Mouse (Mus musculus) stomach, postnatal 0 days (tissue): Measurements from ENCODE around the gene Cfap52. TPM values are rescaled to one million over a fixed set of nuclear protein-coding genes. Genes with fewer than 3 reads are reported as not detected.

Experiments
- ATAC-seq: fragments of 200-750 bp; cut with Nextera tagmentation; 2 replicates; pipeline ENCODE4 v1.8.0; 2017; ENCODE audit not compliant: low FRiP score, low TSS enrichment
- DNase-seq: peaks from one replicate; pipeline ENCODE4 v3.0.0-alpha.2; 2016; ENCODE audit warnings: low spot score
- H3K27ac ChIP-seq: fragments of 300-500 bp; sonication (generic); replicated peaks from 2 replicates; pipeline ENCODE4 v1.5.1; 2014; ENCODE audit warnings: mild to moderate bottlenecking, control low read depth
- H3K27me3 ChIP-seq: fragments of 300-500 bp; sonication (generic); 2 replicates; pipeline ENCODE4 v1.6.1; 2014; ENCODE audit warnings: low read length; ENCODE audit not compliant: control insufficient read depth, insufficient read depth
- H3K36me3 ChIP-seq: fragments of 300-500 bp; sonication (generic); 2 replicates; pipeline ENCODE4 v1.6.1; 2014; ENCODE audit warnings: low read length, mixed read lengths; ENCODE audit not compliant: control insufficient read depth, insufficient read depth
- H3K4me1 ChIP-seq: fragments of 300-500 bp; sonication (generic); replicated peaks from 2 replicates; pipeline ENCODE4 v1.6.1; 2014; ENCODE audit warnings: antibody characterized with exemption; ENCODE audit not compliant: control insufficient read depth, insufficient read depth
- H3K4me2 ChIP-seq: fragments of 300-500 bp; sonication (generic); replicated peaks from 2 replicates; pipeline ENCODE4 v1.6.1; 2014; ENCODE audit warnings: low read depth, mild to moderate bottlenecking, control low read depth, moderate library complexity
- H3K4me3 ChIP-seq: fragments of 300-500 bp; sonication (generic); 2 replicates; pipeline ENCODE4 v1.5.1; 2014; ENCODE audit warnings: low read depth, low read length, control low read depth
- H3K9ac ChIP-seq: fragments of 300-500 bp; sonication (generic); 2 replicates; pipeline ENCODE4 v1.6.1; 2014; ENCODE audit warnings: mild to moderate bottlenecking, low read length, control low read depth, mixed read lengths
- H3K9me3 ChIP-seq: fragments of 300-500 bp; sonication (generic); 2 replicates; pipeline ENCODE4 v1.6.1; 2016; ENCODE audit warnings: low read length; ENCODE audit not compliant: control insufficient read depth
- CTCF ChIP-seq: IDR thresholded peaks from 2 replicates; pipeline ENCODE4 v1.5.1; 2016; ENCODE audit warnings: antibody characterized with exemption, low read depth, mild to moderate bottlenecking, moderate library complexity
- EP300 ChIP-seq: optimal IDR thresholded peaks from 2 replicates; pipeline ENCODE3; 2016; ENCODE audit warnings: antibody characterized with exemption
- WGBS: fragments of 180-500 bp; shearing (Covaris S2); extraction: QIAGEN DNeasy Blood & Tissue Kit; methylation state at CpG from one replicate; pipeline ENCODE4 v1.1.7; 2014; 5-methylcytosine and 5-hydroxymethylcytosine counted together
- polyA plus RNA-seq: library from polyadenylated mRNA; unstranded; fragments of >200 nt; fragmentation: Nextera tagmentation; extraction: Ambion mirVana; gene quantifications from 2 replicates; pipeline ENCODE4 v1.2.1, GENCODE M21; 2015

The Cfap52 gene
- polyA plus RNA-seq, 1 experiment from 2014 or later = 0.35 TPM

- WGBS = 78% methylated on average over 5 of the region's 5 CpGs
- no peak for DNase-seq
- Histone ChIP-seq H3K4me3 (no peak overlapping the region), H3K36me3 (no peaks in the 10 kb centered on the region), H3K27me3 (no peaks in the 10 kb centered on the region), H3K9me3 (no peaks in the 10 kb centered on the region), H3K4me2 (no peak overlapping the region), H3K27ac (no peak overlapping the region), H3K9ac (no peak overlapping the region), H3K4me1 (no peaks in the 10 kb centered on the region)
- no peak for ATAC-seq
- TF ChIP-seq EP300 = no peak
- TF ChIP-seq CTCF = no peak
Measured at GRCm38 (mm10) chr11:67953604-67954003, 11.8 kb downstream of the Cfap52 start.

GRCm38 (mm10) chr11:67949475-67949874 is 16.0 kb downstream of the Cfap52 start:
- no peaks in the 10 kb centered on the region for H3K4me1 ChIP-seq
- no peak overlapping the region for H3K9ac ChIP-seq
- no peak for ATAC-seq
- H3K36me3 ChIP-seq = no peaks in the 10 kb centered on the region
- H3K4me3 ChIP-seq = no peak overlapping the region
- DNase-seq = no peak
- no peak overlapping the region for H3K27ac ChIP-seq
- no peaks in the 10 kb centered on the region for H3K27me3 ChIP-seq
- 86% methylated on average over 9 of the region's 9 CpGs for WGBS
- TF ChIP-seq EP300 (no peak), CTCF (no peak)
- no peaks in the 10 kb centered on the region for H3K9me3 ChIP-seq
- no peak overlapping the region for H3K4me2 ChIP-seq

GRCm38 (mm10) chr11:67948229-67948628 is 17.2 kb downstream of the Cfap52 start:
- 36% methylated on average over 3 of the region's 3 CpGs for WGBS
- TF ChIP-seq CTCF (no peak), EP300 (no peak)
- ATAC-seq = no peak
- H3K9ac ChIP-seq = no peak overlapping the region
- H3K4me3 ChIP-seq = no peak overlapping the region
- H3K9me3 ChIP-seq = no peaks in the 10 kb centered on the region
- H3K27me3 ChIP-seq = no peaks in the 10 kb centered on the region
- H3K36me3 ChIP-seq = no peaks in the 10 kb centered on the region
- no peaks in the 10 kb centered on the region for H3K4me1 ChIP-seq
- H3K27ac ChIP-seq = no peak overlapping the region
- no peak overlapping the region for H3K4me2 ChIP-seq
- DNase-seq = no peak

- H3K9me3 ChIP-seq = no peaks in the 10 kb centered on the region
- H3K27ac ChIP-seq = no peak overlapping the region
- TF ChIP-seq EP300 (no peak), CTCF (no peak)
- ATAC-seq (no peak), DNase-seq (no peak)
- no peaks in the 10 kb centered on the region for H3K27me3 ChIP-seq
- no peaks in the 10 kb centered on the region for H3K4me1 ChIP-seq
- no peak overlapping the region for H3K4me3 ChIP-seq
- H3K4me2 ChIP-seq = no peak overlapping the region
- no peaks in the 10 kb centered on the region for H3K36me3 ChIP-seq
- WGBS = 86% methylated on average over 3 of the region's 3 CpGs
- H3K9ac ChIP-seq = no peak overlapping the region
Measured at GRCm38 (mm10) chr11:67932156-67932555, 33.3 kb downstream of the Cfap52 start.

- Histone ChIP-seq H3K36me3 (no peaks in the 10 kb centered on the region), H3K9me3 (no peaks in the 10 kb centered on the region), H3K4me2 (no peak overlapping the region), H3K4me3 (no peak overlapping the region), H3K4me1 (no peaks in the 10 kb centered on the region), H3K27me3 (no peaks in the 10 kb centered on the region), H3K27ac (no peak overlapping the region), H3K9ac (no peak overlapping the region)
- TF ChIP-seq CTCF = no peak
- TF ChIP-seq EP300 = no peak
- DNase-seq = peak; percentile 45
- WGBS = 17% methylated on average over 14 of the region's 15 CpGs
- no peak for ATAC-seq
Measured at GRCm38 (mm10) chr11:67926348-67927055, 38.9 kb downstream of the Cfap52 start.

- peak; percentile 81 for DNase-seq
- WGBS = 74% methylated on average over 13 of the region's 13 CpGs
Measured at GRCm38 (mm10) chr11:67925000-67925399, 40.5 kb downstream of the Cfap52 start.

More at GRCm38 (mm10) chr11:67925000-67925399, 40.5 kb downstream of the Cfap52 start:
- Histone ChIP-seq H3K36me3 (no peaks in the 10 kb centered on the region), H3K9me3 (no peaks in the 10 kb centered on the region), H3K4me1 (no peaks in the 10 kb centered on the region), H3K4me2 (no peak overlapping the region), H3K9ac (no peak overlapping the region), H3K27me3 (no peaks in the 10 kb centered on the region), H3K4me3 (no peak overlapping the region), H3K27ac (no peak overlapping the region)
- peak; percentile 43; the same call in 1 of the 2 replicates for ATAC-seq
- no peak for TF ChIP-seq CTCF
- TF ChIP-seq EP300 = no peak
